Mouse (Mus musculus): ENCODE results near the gene Trim8. TPM values are rescaled to one million over a fixed set of nuclear protein-coding genes. Genes with fewer than 3 reads are reported as not detected.

Gene Trim8
- polyA plus RNA-seq (2014; fragmentation: Illumina TruSeq; extraction: RNeasy Lipid Tissue Mini Kit (QIAGEN cat#74804); ENCODE audit: low read depth, low replicate concordance): 23.8 TPM

GRCm38 (mm10) chr19:46501401-46502068 lies at the start of gene Trim8:
Gene Trim8, plus strand, starts transcription at chr19:46501702.

Other genes starting within 250 kb of the Trim8 start
- 15.3 TPM for gene Nfkb2, start 197.4 kb upstream of the Trim8 start, polyA plus RNA-seq (2014; fragmentation: Illumina TruSeq; extraction: RNeasy Lipid Tissue Mini Kit (QIAGEN cat#74804); ENCODE audit: low read depth, low replicate concordance)
- 7.6 TPM for gene Psd, start 174.5 kb upstream of the Trim8 start, polyA plus RNA-seq (2014; fragmentation: Illumina TruSeq; extraction: RNeasy Lipid Tissue Mini Kit (QIAGEN cat#74804); ENCODE audit: low read depth, low replicate concordance)
- 9.2 TPM for gene Fbxl15, start 173.5 kb upstream of the Trim8 start, polyA plus RNA-seq (2014; fragmentation: Illumina TruSeq; extraction: RNeasy Lipid Tissue Mini Kit (QIAGEN cat#74804); ENCODE audit: low read depth, low replicate concordance)
- 92.5 TPM for gene Cuedc2, start 163.0 kb upstream of the Trim8 start, polyA plus RNA-seq (2014; fragmentation: Illumina TruSeq; extraction: RNeasy Lipid Tissue Mini Kit (QIAGEN cat#74804); ENCODE audit: low read depth, low replicate concordance)
- 12.8 TPM for gene Mfsd13a, start 160.6 kb upstream of the Trim8 start, polyA plus RNA-seq (2014; fragmentation: Illumina TruSeq; extraction: RNeasy Lipid Tissue Mini Kit (QIAGEN cat#74804); ENCODE audit: low read depth, low replicate concordance)
- 4.2 TPM for gene 2310034G01Rik, start 151.4 kb upstream of the Trim8 start, polyA plus RNA-seq (2014; fragmentation: Illumina TruSeq; extraction: RNeasy Lipid Tissue Mini Kit (QIAGEN cat#74804); ENCODE audit: low read depth, low replicate concordance)
- gene Actr1a, start 106.0 kb upstream of the Trim8 start, polyA plus RNA-seq (2014; fragmentation: Illumina TruSeq; extraction: RNeasy Lipid Tissue Mini Kit (QIAGEN cat#74804); ENCODE audit: low read depth, low replicate concordance): 97.5 TPM
- 23.2 TPM for gene Sufu, start 104.8 kb upstream of the Trim8 start, polyA plus RNA-seq (2014; fragmentation: Illumina TruSeq; extraction: RNeasy Lipid Tissue Mini Kit (QIAGEN cat#74804); ENCODE audit: low read depth, low replicate concordance)
- gene Arl3, start 71.5 kb downstream of the Trim8 start, polyA plus RNA-seq (2014; fragmentation: Illumina TruSeq; extraction: RNeasy Lipid Tissue Mini Kit (QIAGEN cat#74804); ENCODE audit: low read depth, low replicate concordance): 72.7 TPM
- 18.9 TPM for gene Sfxn2, start 71.7 kb downstream of the Trim8 start, polyA plus RNA-seq (2014; fragmentation: Illumina TruSeq; extraction: RNeasy Lipid Tissue Mini Kit (QIAGEN cat#74804); ENCODE audit: low read depth, low replicate concordance)
- gene Wbp1l, start 97.4 kb downstream of the Trim8 start, polyA plus RNA-seq (2014; fragmentation: Illumina TruSeq; extraction: RNeasy Lipid Tissue Mini Kit (QIAGEN cat#74804); ENCODE audit: low read depth, low replicate concordance): 123 TPM
- gene Cyp17a1, start 171.5 kb downstream of the Trim8 start, polyA plus RNA-seq (2014; fragmentation: Illumina TruSeq; extraction: RNeasy Lipid Tissue Mini Kit (QIAGEN cat#74804); ENCODE audit: low read depth, low replicate concordance): 31.5 TPM
- 14.7 TPM for gene Borcs7, start 188.2 kb downstream of the Trim8 start, polyA plus RNA-seq (2014; fragmentation: Illumina TruSeq; extraction: RNeasy Lipid Tissue Mini Kit (QIAGEN cat#74804); ENCODE audit: low read depth, low replicate concordance)
- 17.6 TPM for gene As3mt, start 205.8 kb downstream of the Trim8 start, polyA plus RNA-seq (2014; fragmentation: Illumina TruSeq; extraction: RNeasy Lipid Tissue Mini Kit (QIAGEN cat#74804); ENCODE audit: low read depth, low replicate concordance)